Mouse (Mus musculus): Measurements from ENCODE around the gene Gm20388. TPM values are rescaled to one million over a fixed set of nuclear protein-coding genes. Genes with fewer than 3 reads are reported as not detected.

The Gm20388 gene
- polyA plus RNA-seq, 1 experiment from 2014 or later = not detected

DNA sequence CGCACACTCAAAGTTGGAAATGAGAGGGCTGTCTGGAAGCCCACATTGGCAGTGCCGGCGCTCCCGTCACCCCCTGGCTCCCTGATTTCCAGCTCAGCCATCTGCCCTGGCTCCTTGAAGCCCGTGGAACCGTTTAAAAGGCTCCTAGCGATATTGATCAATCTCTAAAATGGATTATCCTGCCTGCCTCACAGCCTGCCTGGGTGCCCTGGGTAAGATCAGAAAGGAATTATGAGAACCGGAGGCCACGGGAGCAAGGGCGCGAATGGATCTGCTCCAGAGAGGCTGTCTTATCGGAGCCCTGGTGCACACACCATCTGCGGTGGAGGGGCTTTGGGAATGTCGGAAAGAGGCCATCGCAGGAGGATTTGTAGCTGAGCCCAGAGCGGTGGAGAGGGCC, 561.6 kb downstream of the Gm20388 start:
- no peak for ATAC-seq (ENCODE audit: insufficient number of reproducible peaks, insufficient read depth, low FRiP score, low TSS enrichment)
- H3K36me3 ChIP-seq = no peaks in the 10 kb centered on the region
- H3K27ac ChIP-seq = 0 out of 2 replicates have a peak overlapping the region, but pooled peaks have one; percentile 23
- no peak overlapping the region for H3K4me2 ChIP-seq (replicated peaks)
- H3K9me3 ChIP-seq = no peaks in the 10 kb centered on the region
- no peak overlapping the region for H3K4me3 ChIP-seq
- WGBS = 28% methylated on average over 16 of the region's 16 CpGs
- H3K9ac ChIP-seq = no peak overlapping the region
- H3K4me1 ChIP-seq = peaks cover 48% of the 10 kb centered on the region
- 0 out of 2 replicates have a peak, but pooled peaks cover 3% of the 10 kb centered on the region for H3K27me3 ChIP-seq

DNA sequence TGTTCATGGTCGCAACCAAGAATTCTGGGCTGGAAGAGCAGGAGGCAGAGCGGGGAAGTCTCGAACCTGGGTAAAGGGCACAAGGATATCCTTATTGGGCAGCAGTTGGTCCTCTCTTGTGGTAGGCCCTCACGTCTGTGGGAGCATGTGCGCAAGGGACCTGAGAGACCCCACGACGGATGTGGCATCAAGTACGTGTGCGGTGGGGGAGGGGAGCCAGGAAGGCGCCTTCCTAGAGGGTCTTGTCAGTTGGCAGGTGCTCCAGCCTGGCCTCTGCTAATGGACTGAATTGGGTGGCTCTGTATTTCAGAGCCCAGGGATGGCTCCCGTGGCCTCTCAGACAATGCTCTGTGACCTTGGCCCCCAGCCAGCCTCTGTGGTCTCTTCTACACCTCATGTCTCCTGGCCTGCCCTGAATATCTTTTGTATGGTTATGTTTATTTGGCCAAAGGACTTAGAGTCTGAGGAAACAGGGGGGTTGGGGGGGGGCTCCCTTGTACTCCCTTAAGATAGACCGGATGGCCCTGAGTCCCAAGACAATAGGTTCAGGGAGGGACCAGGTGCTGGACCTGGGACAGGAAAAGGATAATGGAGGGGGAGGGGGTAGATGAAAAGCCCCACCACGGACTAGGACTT, 563.2 kb downstream of the Gm20388 start:
- H3K4me2 ChIP-seq (replicated peaks) = no peak overlapping the region
- H3K9ac ChIP-seq = no peak overlapping the region
- peaks cover 51% of the 10 kb centered on the region for H3K4me1 ChIP-seq
- WGBS = 88% methylated on average over 13 of the region's 13 CpGs
- 0 out of 2 replicates have a peak, but pooled peaks cover 3% of the 10 kb centered on the region for H3K27me3 ChIP-seq
- no peaks in the 10 kb centered on the region for H3K36me3 ChIP-seq
- no peaks in the 10 kb centered on the region for H3K9me3 ChIP-seq
- no peak for ATAC-seq (ENCODE audit: insufficient number of reproducible peaks, insufficient read depth, low FRiP score, low TSS enrichment)
- H3K4me3 ChIP-seq = no peak overlapping the region
- H3K27ac ChIP-seq = no peak overlapping the region

DNA sequence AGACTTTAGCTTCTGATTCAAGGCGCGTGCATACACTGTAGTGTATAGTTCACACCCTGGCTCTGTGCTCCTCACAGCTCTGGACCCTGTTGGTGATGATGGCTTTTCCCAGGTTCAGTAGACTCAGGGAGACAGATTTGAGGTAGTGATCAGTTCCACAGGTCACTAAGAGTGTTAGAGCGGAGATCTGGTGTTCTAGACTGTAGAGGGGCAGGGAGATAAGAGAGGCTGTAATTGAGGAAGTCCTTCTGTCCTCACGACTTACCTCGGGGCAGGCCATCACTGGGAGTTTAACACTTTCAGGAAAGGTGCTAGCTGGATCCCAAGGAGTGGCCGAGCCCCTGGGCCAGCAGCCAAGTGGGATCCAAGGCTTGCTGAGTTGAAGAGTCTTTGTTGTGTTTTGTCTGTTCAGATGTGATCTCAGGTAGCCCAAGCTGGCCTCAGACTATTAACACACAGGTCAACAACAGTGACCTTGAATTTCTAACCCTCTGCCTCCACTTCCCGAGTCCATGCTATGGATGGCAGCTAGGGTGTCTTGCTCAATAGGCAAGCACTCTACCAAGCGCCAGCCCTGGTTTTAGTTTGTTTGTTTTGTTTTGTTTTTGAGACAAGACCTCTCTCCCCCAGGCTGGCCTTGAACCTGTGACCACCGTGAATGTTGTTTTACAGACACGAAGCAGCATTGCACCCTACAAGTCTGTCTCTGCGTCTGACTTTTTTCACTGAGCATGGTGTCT, 564.0 kb downstream of the Gm20388 start:
- no peaks in the 10 kb centered on the region for H3K9me3 ChIP-seq
- 0 out of 2 replicates have a peak, but pooled peaks cover 3% of the 10 kb centered on the region for H3K27me3 ChIP-seq
- no peak overlapping the region for H3K4me3 ChIP-seq
- no peaks in the 10 kb centered on the region for H3K36me3 ChIP-seq
- peaks cover 51% of the 10 kb centered on the region for H3K4me1 ChIP-seq
- H3K9ac ChIP-seq = no peak overlapping the region
- H3K4me2 ChIP-seq (replicated peaks) = no peak overlapping the region
- no peak overlapping the region for H3K27ac ChIP-seq
- WGBS = 72% methylated on average over 11 of the region's 11 CpGs
- no peak for ATAC-seq (ENCODE audit: insufficient number of reproducible peaks, insufficient read depth, low FRiP score, low TSS enrichment)

GRCm38 (mm10) chr8:120475462-120476201, 565.0 kb downstream of the Gm20388 start:
- H3K9ac ChIP-seq = no peak overlapping the region
- ATAC-seq (ENCODE audit: insufficient number of reproducible peaks, insufficient read depth, low FRiP score, low TSS enrichment) = no peak
- no peak overlapping the region for H3K4me2 ChIP-seq (replicated peaks)
- H3K27ac ChIP-seq = no peak overlapping the region
- H3K27me3 ChIP-seq = 0 out of 2 replicates have a peak, but pooled peaks cover 3% of the 10 kb centered on the region
- no peaks in the 10 kb centered on the region for H3K9me3 ChIP-seq
- WGBS = 71% methylated on average over 10 of the region's 10 CpGs
- no peaks in the 10 kb centered on the region for H3K36me3 ChIP-seq
- H3K4me1 ChIP-seq = peaks cover 51% of the 10 kb centered on the region
- no peak overlapping the region for H3K4me3 ChIP-seq

GRCm38 (mm10) chr8:120476711-120477575, 566.3 kb downstream of the Gm20388 start:
- H3K4me1 ChIP-seq = peaks cover 39% of the 10 kb centered on the region
- H3K4me2 ChIP-seq (replicated peaks) = no peak overlapping the region

GRCm38 (mm10) chr8:120478754-120479153, 568.1 kb downstream of the Gm20388 start:
- H3K36me3 ChIP-seq = no peaks in the 10 kb centered on the region
- no peaks in the 10 kb centered on the region for H3K27me3 ChIP-seq
- H3K4me2 ChIP-seq (replicated peaks) = no peak overlapping the region
- no peak overlapping the region for H3K27ac ChIP-seq
- no peak overlapping the region for H3K9ac ChIP-seq
- ATAC-seq (ENCODE audit: insufficient number of reproducible peaks, insufficient read depth, low FRiP score, low TSS enrichment) = no peak
- no peak overlapping the region for H3K4me3 ChIP-seq
- H3K9me3 ChIP-seq = no peaks in the 10 kb centered on the region
- H3K4me1 ChIP-seq = peaks cover 30% of the 10 kb centered on the region
- 90% methylated on average over 11 of the region's 11 CpGs for WGBS

More at GRCm38 (mm10) chr8:120476711-120477575, 566.3 kb downstream of the Gm20388 start:
- H3K9ac ChIP-seq = 0 out of 2 replicates have a peak overlapping the region, but pooled peaks have one; percentile 36
- no peaks in the 10 kb centered on the region for H3K9me3 ChIP-seq
- 0 out of 2 replicates have a peak, but pooled peaks cover 3% of the 10 kb centered on the region for H3K27me3 ChIP-seq
- H3K27ac ChIP-seq = no peak overlapping the region; the same call in 1 of the 2 replicates
- WGBS = 29% methylated on average over 25 of the region's 25 CpGs
- H3K4me3 ChIP-seq = no peak overlapping the region
- no peaks in the 10 kb centered on the region for H3K36me3 ChIP-seq
- no peak for ATAC-seq (ENCODE audit: insufficient number of reproducible peaks, insufficient read depth, low FRiP score, low TSS enrichment)

DNA sequence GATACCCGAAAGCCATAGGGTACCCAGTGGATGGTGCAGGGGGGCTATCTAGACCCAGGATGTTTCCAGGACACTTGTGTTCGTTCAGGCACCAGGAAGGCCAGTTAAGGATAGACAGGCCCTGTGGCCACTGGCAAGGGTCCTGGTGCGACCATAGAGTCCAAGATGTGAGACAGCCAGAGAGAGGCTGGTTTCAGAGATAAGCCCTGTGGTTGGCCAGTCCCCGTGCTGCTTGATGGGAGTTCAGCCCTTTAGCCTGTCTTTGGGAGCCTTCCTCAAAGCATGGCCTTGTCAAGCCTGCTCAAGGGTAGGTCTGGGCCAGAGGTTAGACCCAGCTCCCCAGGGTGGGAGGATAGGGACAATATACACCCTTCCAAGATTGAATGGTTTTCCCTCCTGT, 569.0 kb downstream of the Gm20388 start:
- H3K9me3 ChIP-seq = no peaks in the 10 kb centered on the region
- no peaks in the 10 kb centered on the region for H3K27me3 ChIP-seq
- no peak overlapping the region for H3K4me3 ChIP-seq
- ATAC-seq (ENCODE audit: insufficient number of reproducible peaks, insufficient read depth, low FRiP score, low TSS enrichment) = no peak
- WGBS = 94% methylated on average over 4 of the region's 4 CpGs
- no peaks in the 10 kb centered on the region for H3K36me3 ChIP-seq
- H3K4me1 ChIP-seq = peaks cover 35% of the 10 kb centered on the region
- no peak overlapping the region for H3K9ac ChIP-seq
- H3K27ac ChIP-seq = no peak overlapping the region
- H3K4me2 ChIP-seq (replicated peaks) = no peak overlapping the region

GRCm38 (mm10) chr8:120482015-120482689, 571.5 kb downstream of the Gm20388 start:
- ATAC-seq (ENCODE audit: insufficient number of reproducible peaks, insufficient read depth, low FRiP score, low TSS enrichment) = no peak
- H3K9ac ChIP-seq = no peak overlapping the region
- H3K4me1 ChIP-seq = peaks cover 38% of the 10 kb centered on the region
- WGBS = 63% methylated on average over 9 of the region's 9 CpGs
- no peak overlapping the region for H3K4me2 ChIP-seq (replicated peaks)
- H3K27ac ChIP-seq = no peak overlapping the region
- 0 out of 2 replicates have a peak, but pooled peaks cover 10% of the 10 kb centered on the region for H3K27me3 ChIP-seq
- H3K4me3 ChIP-seq = no peak overlapping the region
- H3K9me3 ChIP-seq = no peaks in the 10 kb centered on the region
- no peaks in the 10 kb centered on the region for H3K36me3 ChIP-seq

DNA sequence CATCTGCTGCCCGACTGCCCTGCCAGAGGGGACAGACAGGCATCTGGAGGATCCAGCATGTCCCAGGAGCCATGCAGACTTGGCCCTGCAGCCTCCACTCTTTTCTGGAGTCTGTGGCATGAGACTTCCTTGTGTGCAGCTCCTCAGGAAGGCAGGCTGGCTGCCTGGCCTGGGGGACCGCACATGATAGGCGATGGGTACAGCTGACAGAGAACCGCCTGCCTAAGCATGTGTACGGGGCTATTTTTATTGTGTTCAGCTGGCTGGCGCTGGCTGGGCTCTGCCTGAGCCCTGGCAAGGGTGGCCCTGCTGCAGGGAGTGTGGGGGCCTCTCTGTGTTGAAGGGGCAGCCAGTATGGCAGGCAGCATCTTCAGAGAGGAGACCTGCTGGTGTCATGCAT, 573.8 kb downstream of the Gm20388 start:
- no peaks in the 10 kb centered on the region for H3K9me3 ChIP-seq
- H3K9ac ChIP-seq = peak overlapping the region; percentile 30; the same call in 1 of the 2 replicates
- H3K27me3 ChIP-seq = 0 out of 2 replicates have a peak, but pooled peaks cover 10% of the 10 kb centered on the region
- no peak overlapping the region for H3K27ac ChIP-seq
- WGBS = 58% methylated on average over 6 of the region's 6 CpGs
- no peak for ATAC-seq (ENCODE audit: insufficient number of reproducible peaks, insufficient read depth, low FRiP score, low TSS enrichment)
- peaks cover 39% of the 10 kb centered on the region for H3K4me1 ChIP-seq
- H3K4me3 ChIP-seq = no peak overlapping the region
- H3K36me3 ChIP-seq = no peaks in the 10 kb centered on the region
- H3K4me2 ChIP-seq (replicated peaks) = no peak overlapping the region

- Histone ChIP-seq H3K27ac (no peak overlapping the region), H3K4me2 (replicated peaks) (peak overlapping the region; percentile 3; the same call in 1 of the 2 replicates), H3K4me3 (no peak overlapping the region), H3K9ac (no peak overlapping the region), H3K36me3 (no peaks in the 10 kb centered on the region), H3K27me3 (peaks cover 15% of the 10 kb centered on the region), H3K4me1 (peaks cover 45% of the 10 kb centered on the region), H3K9me3 (no peaks in the 10 kb centered on the region)
- WGBS = 33% methylated on average over 6 of the region's 6 CpGs
- no peak for ATAC-seq (ENCODE audit: insufficient number of reproducible peaks, insufficient read depth, low FRiP score, low TSS enrichment)
Measured at GRCm38 (mm10) chr8:120485116-120485515, 574.5 kb downstream of the Gm20388 start.
